Mouse (Mus musculus): ENCODE measurements at regions not wholly inside any gene's neighbourhood (a gene's known extent, or its start where the extent isn't known, plus 50 kb on each side); places are given as distances from the start of the nearest gene placed in this dataset.

- 93% methylated on average over 1 of the region's 1 CpGs for WGBS
- no peaks in the 10 kb centered on the region for H3K4me1 ChIP-seq (replicated peaks)
- DNase-seq (ENCODE audit: low spot score) = no peak
- H3K27me3 ChIP-seq (ENCODE audit: insufficient read depth, poor library complexity, severe bottlenecking) = no peaks in the 10 kb centered on the region
- H3K4me3 ChIP-seq = no peak overlapping the region
- no peaks in the 10 kb centered on the region for H3K9me3 ChIP-seq
- no peaks in the 10 kb centered on the region for H3K36me3 ChIP-seq
- no peak overlapping the region for H3K27ac ChIP-seq
Measured at GRCm38 (mm10) chr9:112951567-112951966, 715.8 kb upstream of the Arpp21 start.

GRCm38 (mm10) chr9:112950056-112950455 lies 714.3 kb upstream of the Arpp21 start:
- no peak overlapping the region for H3K27ac ChIP-seq
- H3K4me3 ChIP-seq = no peak overlapping the region
- no peaks in the 10 kb centered on the region for H3K9me3 ChIP-seq
- H3K36me3 ChIP-seq = no peaks in the 10 kb centered on the region
- no peaks in the 10 kb centered on the region for H3K4me1 ChIP-seq (replicated peaks)
- WGBS = 80% methylated on average over 2 of the region's 2 CpGs
- no peak for DNase-seq (ENCODE audit: low spot score)
- no peaks in the 10 kb centered on the region for H3K27me3 ChIP-seq (ENCODE audit: insufficient read depth, poor library complexity, severe bottlenecking)

GRCm38 (mm10) chr9:112938781-112939180 lies 703.0 kb upstream of the Arpp21 start:
- H3K4me3 ChIP-seq = no peak overlapping the region

DNA sequence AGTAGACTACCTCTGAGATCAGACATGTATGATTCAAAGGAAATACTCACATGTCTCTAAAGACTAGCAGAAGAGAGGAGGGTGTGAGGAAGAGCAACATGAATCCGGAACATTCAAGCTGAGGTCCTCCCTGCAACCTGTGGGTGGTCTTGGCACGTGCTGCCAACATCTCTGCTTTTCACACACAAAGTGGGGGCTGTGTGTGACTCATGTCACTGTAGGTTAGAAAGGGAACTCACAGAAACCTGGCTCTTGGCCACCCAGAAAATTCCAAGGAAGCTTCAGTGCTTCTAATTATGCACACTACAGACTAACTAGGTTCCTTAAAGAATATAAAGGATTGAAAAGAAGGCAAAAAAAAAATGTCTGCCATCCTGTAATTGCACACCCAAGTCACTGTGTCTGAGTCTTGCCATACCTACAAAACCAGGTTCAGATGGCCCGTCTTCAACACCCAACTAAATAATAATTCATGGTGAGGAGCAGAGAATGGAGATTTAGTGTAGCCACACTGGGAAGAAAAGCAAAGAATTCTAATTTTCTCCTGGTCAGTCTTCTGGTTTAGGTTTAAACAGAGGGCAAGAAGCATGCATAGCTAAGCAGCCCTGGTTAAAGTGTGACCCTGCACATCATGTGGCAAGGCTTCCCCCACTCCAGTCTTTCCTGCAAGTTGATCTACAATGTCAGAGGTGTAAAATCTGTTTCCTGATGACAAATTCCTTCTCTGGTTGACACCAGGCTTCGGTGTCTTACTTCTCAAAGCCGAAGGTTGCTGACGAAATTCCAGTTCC lies 673.8 kb upstream of the Arpp21 start:
- WGBS = 88% methylated on average over 6 of the region's 6 CpGs
- H3K4me1 ChIP-seq (replicated peaks) = no peaks in the 10 kb centered on the region
- H3K4me3 ChIP-seq = no peak overlapping the region
- no peaks in the 10 kb centered on the region for H3K36me3 ChIP-seq
- no peaks in the 10 kb centered on the region for H3K9me3 ChIP-seq
- no peak for DNase-seq (ENCODE audit: low spot score)
- no peaks in the 10 kb centered on the region for H3K27me3 ChIP-seq (ENCODE audit: insufficient read depth, poor library complexity, severe bottlenecking)
- no peak overlapping the region for H3K27ac ChIP-seq

More at GRCm38 (mm10) chr9:112938781-112939180, 703.0 kb upstream of the Arpp21 start:
- H3K36me3 ChIP-seq = no peaks in the 10 kb centered on the region
- H3K4me1 ChIP-seq (replicated peaks) = no peaks in the 10 kb centered on the region
- no peaks in the 10 kb centered on the region for H3K9me3 ChIP-seq
- H3K27me3 ChIP-seq (ENCODE audit: insufficient read depth, poor library complexity, severe bottlenecking) = no peaks in the 10 kb centered on the region
- no peak for DNase-seq (ENCODE audit: low spot score)
- no peak overlapping the region for H3K27ac ChIP-seq

- H3K27ac ChIP-seq = no peak overlapping the region
- 84% methylated on average over 6 of the region's 6 CpGs for WGBS
- H3K9me3 ChIP-seq = no peaks in the 10 kb centered on the region
- H3K4me1 ChIP-seq (replicated peaks) = no peaks in the 10 kb centered on the region
- H3K36me3 ChIP-seq = no peaks in the 10 kb centered on the region
- no peak overlapping the region for H3K4me3 ChIP-seq
- no peaks in the 10 kb centered on the region for H3K27me3 ChIP-seq (ENCODE audit: insufficient read depth, poor library complexity, severe bottlenecking)
- DNase-seq (ENCODE audit: low spot score) = no peak
Measured at GRCm38 (mm10) chr9:112905955-112906354, 670.2 kb upstream of the Arpp21 start.

DNA sequence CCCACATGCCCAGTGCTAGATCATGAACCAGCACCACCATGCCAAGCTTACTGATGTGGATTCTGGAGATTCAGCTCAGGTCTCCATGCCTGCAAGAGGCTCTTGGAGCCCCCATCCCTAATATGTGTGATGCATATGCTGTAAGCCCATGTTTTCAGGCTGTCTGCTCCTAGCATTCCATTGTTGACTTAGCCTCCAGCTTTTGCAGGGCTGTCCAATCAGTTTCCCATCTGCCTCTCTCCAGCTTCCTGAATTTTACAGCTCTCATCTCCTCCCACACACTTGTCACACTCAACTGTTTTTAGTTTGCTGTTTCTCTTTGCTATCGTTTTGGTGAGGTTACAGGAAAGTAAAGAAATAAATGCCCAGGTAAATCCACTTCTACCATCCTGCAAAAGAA lies 629.2 kb upstream of the Arpp21 start:
- Histone ChIP-seq H3K4me1 (replicated peaks) (no peaks in the 10 kb centered on the region), H3K4me3 (no peak overlapping the region), H3K27me3 (ENCODE audit: insufficient read depth, poor library complexity, severe bottlenecking) (no peaks in the 10 kb centered on the region), H3K36me3 (no peaks in the 10 kb centered on the region), H3K27ac (no peak overlapping the region), H3K9me3 (no peaks in the 10 kb centered on the region)
- DNase-seq (ENCODE audit: low spot score) = no peak
- WGBS = 73% methylated on average over 1 of the region's 1 CpGs

- WGBS = 68% methylated on average over 8 of the region's 8 CpGs
- Histone ChIP-seq H3K4me1 (replicated peaks) (no peaks in the 10 kb centered on the region), H3K27ac (no peak overlapping the region), H3K4me3 (no peak overlapping the region), H3K27me3 (ENCODE audit: insufficient read depth, poor library complexity, severe bottlenecking) (no peaks in the 10 kb centered on the region), H3K36me3 (no peaks in the 10 kb centered on the region), H3K9me3 (no peaks in the 10 kb centered on the region)
- DNase-seq (ENCODE audit: low spot score) = no peak
Measured at GRCm38 (mm10) chr9:112861136-112861535, 625.4 kb upstream of the Arpp21 start.

DNA sequence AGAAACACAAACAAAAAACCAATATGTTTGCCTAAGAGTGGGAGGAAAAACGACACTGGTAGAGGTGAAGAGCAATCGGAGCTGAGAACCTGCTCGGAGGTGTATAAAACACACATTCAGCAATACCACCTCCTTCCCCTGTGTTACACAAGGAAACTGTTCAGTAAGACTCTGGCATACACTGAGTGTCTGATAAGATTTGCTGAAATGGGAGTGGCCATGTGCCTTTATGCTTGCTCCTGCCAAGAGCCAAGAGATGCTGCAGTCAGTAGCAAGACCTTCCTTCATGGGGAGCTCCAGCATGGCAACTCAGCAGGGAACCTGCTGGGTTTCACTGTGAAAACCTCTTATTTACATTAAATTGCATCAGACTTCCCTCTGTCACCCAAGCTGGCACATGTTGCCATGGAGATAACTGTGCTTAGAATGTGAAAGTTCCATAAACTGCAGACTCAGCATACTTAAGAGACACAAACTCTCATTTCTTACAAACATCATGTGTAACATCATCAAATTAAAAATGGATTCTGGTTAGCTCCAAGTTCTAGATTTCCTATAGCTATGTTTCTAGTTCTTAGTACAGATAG lies 624.7 kb upstream of the Arpp21 start:
- H3K9me3 ChIP-seq = no peaks in the 10 kb centered on the region
- H3K27me3 ChIP-seq (ENCODE audit: insufficient read depth, poor library complexity, severe bottlenecking) = no peaks in the 10 kb centered on the region
- DNase-seq (ENCODE audit: low spot score) = no peak
- no peak overlapping the region for H3K27ac ChIP-seq
- 85% methylated on average over 3 of the region's 3 CpGs for WGBS
- no peak overlapping the region for H3K4me3 ChIP-seq
- H3K4me1 ChIP-seq (replicated peaks) = no peaks in the 10 kb centered on the region
- no peaks in the 10 kb centered on the region for H3K36me3 ChIP-seq

GRCm38 (mm10) chr9:112841473-112841872 lies 605.7 kb upstream of the Arpp21 start:
- H3K4me1 ChIP-seq (replicated peaks) = no peaks in the 10 kb centered on the region
- WGBS = 75% methylated on average over 6 of the region's 6 CpGs

DNA sequence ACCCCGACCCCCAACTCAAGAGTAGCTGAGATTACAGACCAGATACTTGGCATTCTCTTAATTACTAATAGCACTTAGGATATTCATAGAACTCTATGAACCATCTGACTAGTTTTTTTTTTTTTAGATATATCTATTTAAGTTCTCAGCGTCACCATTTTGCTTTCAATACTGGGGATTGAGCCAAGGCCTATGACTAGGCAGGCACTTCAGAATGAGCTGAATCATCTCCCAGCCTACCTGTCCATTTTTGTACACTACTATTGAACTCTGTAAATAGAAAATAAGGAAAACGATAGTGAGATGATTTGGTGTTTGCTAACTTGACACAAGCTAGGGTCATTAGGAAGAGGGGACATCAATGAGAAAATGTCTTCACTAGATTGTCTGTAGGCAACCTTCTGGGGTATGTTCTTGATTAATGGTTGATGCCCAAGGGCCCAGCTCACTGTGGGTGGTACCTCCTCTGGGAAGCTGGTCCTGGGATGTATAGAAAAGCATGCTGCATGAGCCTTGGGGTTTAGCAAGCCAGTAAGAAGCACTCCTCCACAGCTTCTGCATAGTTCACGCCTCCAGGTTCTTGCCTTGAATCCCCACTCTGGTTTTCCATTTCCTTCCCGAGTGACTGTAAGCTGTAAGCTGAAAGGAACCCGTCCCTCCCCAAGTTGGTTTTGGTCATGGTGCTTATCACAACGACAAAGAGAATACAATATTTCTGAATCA lies 603.5 kb upstream of the Arpp21 start:
- WGBS = 82% methylated on average over 7 of the region's 7 CpGs
- Histone ChIP-seq H3K4me3 (no peak overlapping the region), H3K27me3 (ENCODE audit: insufficient read depth, poor library complexity, severe bottlenecking) (no peaks in the 10 kb centered on the region), H3K36me3 (no peaks in the 10 kb centered on the region), H3K4me1 (replicated peaks) (no peaks in the 10 kb centered on the region), H3K27ac (no peak overlapping the region), H3K9me3 (no peaks in the 10 kb centered on the region)
- DNase-seq (ENCODE audit: low spot score) = no peak

More at GRCm38 (mm10) chr9:112841473-112841872, 605.7 kb upstream of the Arpp21 start:
- Histone ChIP-seq H3K9me3 (no peaks in the 10 kb centered on the region), H3K27ac (no peak overlapping the region), H3K4me3 (no peak overlapping the region), H3K27me3 (ENCODE audit: insufficient read depth, poor library complexity, severe bottlenecking) (no peaks in the 10 kb centered on the region), H3K36me3 (no peaks in the 10 kb centered on the region)
- no peak for DNase-seq (ENCODE audit: low spot score)

DNA sequence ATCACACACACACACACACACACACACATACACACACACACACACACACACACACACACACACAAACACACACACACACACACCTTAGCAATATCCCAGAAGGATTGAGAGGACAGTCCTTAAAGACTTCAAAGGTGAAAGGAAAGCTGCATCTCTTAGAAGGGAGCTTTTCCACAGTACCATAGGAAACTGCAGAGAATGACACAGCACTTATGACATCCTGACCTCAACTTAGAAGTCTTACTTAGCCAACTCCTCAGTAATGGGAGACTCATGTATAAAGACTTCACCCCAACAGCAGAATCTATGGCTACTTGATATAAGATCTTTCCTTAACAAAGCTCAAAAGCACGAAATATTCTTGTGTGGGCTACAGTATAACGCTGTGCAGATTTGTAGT lies 601.8 kb upstream of the Arpp21 start:
- Histone ChIP-seq H3K27me3 (ENCODE audit: insufficient read depth, poor library complexity, severe bottlenecking) (no peaks in the 10 kb centered on the region), H3K4me1 (replicated peaks) (no peaks in the 10 kb centered on the region), H3K4me3 (no peak overlapping the region), H3K27ac (no peak overlapping the region), H3K9me3 (no peaks in the 10 kb centered on the region), H3K36me3 (no peaks in the 10 kb centered on the region)
- WGBS = 87% methylated on average over 2 of the region's 2 CpGs
- no peak for DNase-seq (ENCODE audit: low spot score)

- WGBS = 74% methylated on average over 5 of the region's 5 CpGs
- no peak for DNase-seq (ENCODE audit: low spot score)
- Histone ChIP-seq H3K4me3 (no peak overlapping the region), H3K9me3 (no peaks in the 10 kb centered on the region), H3K4me1 (replicated peaks) (no peaks in the 10 kb centered on the region), H3K36me3 (no peaks in the 10 kb centered on the region), H3K27ac (no peak overlapping the region), H3K27me3 (ENCODE audit: insufficient read depth, poor library complexity, severe bottlenecking) (no peaks in the 10 kb centered on the region)
Measured at GRCm38 (mm10) chr9:112834441-112835245, 598.9 kb upstream of the Arpp21 start.
